Mouse (Mus musculus) heart, postnatal 36 days (tissue): ENCODE results near the gene Ficd. TPM values are rescaled to one million over a fixed set of nuclear protein-coding genes. Genes with fewer than 3 reads are reported as not detected.
A peak's percentile ranks its signal among the peaks of the same experiment; 100 is the strongest.

ENCODE experiments used
- DNase-seq, 2 experiments: peaks; one replicate each; pipeline ENCODE4 v3.0.0; 2021 to 2022
- intact Hi-C: fragments of 180-260 bp; cut with DNase I; formaldehyde crosslinking; loops from one replicate; pipeline ENCODE4 v1.15.1; 2025
- total RNA-seq, 2 experiments: library from RNA; stranded (reverse); gene quantifications; 2 replicates each; pipeline ENCODE4 v1.2.3; 2021

Ficd gene
- total RNA-seq = 1 to 10 TPM; 7.2 to 8.1 TPM

GRCm38 (mm10) chr5:113735345-113736112, at the start of gene Ficd:
Gene Ficd (plus strand): TSS chr5:113735803.
- DNase-seq = peak; percentile 90 to 93
- intact Hi-C loops = loop anchor here (2.0 kb wide), 1 partner anchor 35 kb away; no protein-coding TSS in a partner anchor

DNA sequence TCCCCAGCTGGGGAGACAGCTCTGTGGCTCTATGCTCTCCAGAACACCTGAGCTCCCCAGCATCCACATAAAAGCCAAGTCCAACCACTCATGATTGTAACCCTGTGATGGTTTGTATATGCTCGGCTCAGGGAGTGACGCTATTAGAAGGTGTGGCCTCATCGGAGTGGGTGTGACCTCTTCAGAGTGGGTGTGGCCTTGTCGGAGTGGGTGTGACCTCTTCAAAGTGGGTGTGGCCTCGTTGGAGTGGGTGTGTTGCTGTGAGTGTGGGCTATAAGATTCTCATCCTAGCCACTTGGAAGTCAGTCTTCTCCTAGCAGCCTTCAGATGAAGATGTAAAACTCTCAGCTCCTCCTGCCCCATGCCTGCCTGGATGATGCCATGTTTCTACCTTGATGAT, 48.1 kb upstream of the Ficd start:
- no peak for DNase-seq
- intact Hi-C loops = no loop called here

GRCm38 (mm10) chr5:113690069-113690548, 45.5 kb upstream of the Ficd start:
- intact Hi-C loops = no loop called here
- DNase-seq = no peak

DNA sequence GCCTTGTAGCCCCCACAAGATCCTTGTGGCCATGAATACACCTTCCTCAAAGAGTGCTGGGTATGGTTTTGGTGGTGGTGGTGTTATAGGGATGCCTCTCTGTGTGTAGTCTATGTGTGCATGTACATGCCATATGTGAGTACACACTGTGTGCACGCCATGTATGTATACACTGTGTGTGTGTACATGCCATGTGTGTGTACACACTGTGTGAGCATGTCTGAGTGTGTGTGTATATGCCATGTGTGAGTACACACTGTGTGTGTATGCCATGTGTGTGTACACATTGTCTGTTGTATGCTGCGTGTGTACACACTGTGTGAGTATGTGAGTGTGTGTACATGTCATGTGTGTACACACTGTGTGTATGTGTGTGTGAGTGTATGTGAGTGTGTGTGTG, 44.7 kb upstream of the Ficd start:
- intact Hi-C loops = no loop called here
- no peak for DNase-seq

DNA sequence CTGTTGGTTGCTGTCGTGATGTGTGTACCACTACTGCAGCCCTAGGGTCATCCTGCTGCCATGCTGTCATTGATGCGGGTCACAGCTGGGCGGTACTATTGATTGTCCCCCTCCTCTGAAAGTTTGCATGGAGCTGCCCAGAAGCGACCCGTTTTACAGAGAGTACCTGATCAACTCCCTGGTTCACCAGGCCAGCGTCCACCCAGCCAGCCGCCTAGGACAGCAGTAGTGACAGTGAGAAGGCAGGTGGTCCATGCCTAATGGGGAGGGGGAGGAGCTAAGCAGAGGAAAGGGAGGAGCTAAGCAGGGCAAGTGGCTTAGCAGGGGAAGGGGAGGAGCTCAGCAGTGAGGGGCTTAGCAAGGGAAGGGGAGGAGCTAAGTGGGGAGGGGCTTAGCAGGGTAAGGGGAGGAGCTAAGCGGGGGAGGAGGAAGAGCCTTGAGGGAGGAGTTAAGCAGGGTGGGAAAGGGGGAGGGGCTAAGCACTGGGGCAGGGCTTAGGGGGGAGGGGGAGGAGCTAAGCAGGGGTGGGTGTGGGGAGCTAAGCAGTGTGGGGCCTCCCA, 42.3 kb upstream of the Ficd start:
- no peak for DNase-seq
- intact Hi-C loops = no loop called here

DNA sequence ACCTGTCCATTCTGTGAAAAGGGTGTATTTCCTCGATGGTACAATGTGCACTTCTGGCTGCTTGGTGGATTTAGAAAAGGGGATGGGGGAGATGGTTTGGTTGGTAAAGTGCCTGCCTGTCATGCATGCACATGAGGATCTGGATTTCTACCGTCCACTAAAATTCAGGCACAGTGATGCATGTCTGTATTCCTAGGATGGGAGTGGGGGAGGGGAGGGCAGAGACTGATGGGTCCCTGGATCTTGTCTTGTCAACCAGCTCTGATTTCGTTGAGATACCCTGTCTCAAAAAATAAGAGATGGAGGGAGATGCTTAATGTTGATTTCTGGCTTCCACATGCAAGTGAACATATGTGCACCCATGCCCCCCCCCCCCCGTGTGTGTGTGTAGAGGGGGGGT, 41.6 kb upstream of the Ficd start:
- no peak for DNase-seq
- intact Hi-C loops = no loop called here

GRCm38 (mm10) chr5:113694415-113694814, 41.2 kb upstream of the Ficd start:
- intact Hi-C loops = no loop called here
- no peak for DNase-seq

GRCm38 (mm10) chr5:113700388-113701023, 35.1 kb upstream of the Ficd start:
- intact Hi-C loops = no loop called here

GRCm38 (mm10) chr5:113703803-113704585, 31.6 kb upstream of the Ficd start:
- no peak for DNase-seq
- intact Hi-C loops = no loop called here

More at GRCm38 (mm10) chr5:113700388-113701023, 35.1 kb upstream of the Ficd start:
- DNase-seq = no peak

DNA sequence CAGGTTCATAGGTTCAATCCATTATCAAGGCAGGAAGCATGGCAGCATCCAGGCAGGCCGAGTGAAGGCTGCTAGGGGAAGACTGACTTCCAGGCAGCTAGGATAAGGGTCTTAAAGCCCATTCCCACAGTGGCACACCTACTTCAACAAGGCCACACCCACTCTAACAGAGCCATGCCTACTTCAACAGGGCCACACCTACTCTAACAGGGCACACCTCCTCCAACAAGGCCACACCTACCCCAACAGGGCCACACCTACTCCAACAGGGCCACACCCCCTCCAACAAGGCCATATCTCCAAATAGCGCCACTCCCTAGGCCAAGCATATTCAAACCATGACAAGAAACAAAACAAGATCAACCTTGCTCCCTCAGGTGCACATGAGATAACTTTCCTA, 22.7 kb upstream of the Ficd start:
- intact Hi-C loops = no loop called here
- no peak for DNase-seq

DNA sequence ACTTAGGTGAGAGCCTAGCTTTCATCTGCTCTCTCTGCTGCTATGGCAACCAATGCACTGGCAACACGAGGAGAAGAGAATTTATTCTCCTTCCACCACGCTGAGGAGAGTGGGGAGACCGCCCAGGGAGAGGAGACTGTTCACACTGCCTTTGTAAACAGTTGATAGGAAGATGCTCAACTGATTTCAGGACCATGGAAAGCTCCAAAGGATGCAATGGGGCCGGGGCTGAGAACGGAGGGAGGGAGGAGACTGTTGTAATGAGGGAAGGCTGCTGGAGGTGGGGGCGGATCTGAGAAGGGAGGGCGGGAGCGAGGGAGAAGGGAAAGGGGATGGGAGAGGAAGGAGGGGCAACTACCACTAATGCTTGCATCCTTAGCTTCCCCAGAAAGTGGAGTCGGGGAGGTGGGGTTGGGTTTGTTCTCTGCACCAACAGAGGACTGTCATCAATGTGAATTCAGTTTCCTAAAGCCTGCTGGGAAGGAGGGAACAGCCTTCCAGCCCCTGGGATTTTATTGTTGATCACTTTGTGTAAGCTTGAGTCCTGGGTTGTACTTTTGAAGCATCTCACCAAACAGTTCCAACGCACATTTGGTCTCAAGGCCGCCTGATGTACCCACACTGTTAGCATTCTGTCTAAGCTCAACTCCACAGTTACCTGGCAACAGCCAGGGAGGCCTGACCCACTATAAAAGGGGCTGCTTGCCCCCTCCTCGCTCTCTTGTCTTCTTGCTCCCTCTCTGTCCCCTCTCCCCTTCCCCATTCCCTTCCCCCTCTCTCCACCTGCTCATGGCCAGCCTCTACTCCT, 18.8 kb upstream of the Ficd start:
- intact Hi-C loops = no loop called here
- DNase-seq = no peak

DNA sequence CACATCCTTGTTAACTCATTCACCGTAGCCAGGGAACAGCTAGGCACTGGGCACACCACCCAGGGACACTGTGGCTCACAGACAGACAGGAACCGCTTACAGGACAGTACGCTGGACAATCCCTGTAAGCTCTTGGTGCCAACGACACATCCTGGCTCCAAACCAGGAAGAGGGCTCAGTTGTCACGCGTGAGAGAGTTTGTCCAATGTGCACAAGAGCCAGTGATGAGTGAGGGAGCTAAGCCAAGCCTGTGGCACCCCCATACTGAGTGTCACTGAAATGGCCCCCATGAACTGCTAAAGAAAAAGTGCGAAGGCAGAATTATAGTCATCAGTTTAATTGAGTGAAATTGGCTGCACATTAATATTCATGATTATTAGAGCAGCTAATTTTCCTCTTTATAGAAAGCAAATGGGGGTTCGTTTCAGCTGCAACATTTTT, 16.4 kb upstream of the Ficd start:
- DNase-seq = no peak
- intact Hi-C loops = no loop called here

GRCm38 (mm10) chr5:113722224-113723013, 13.2 kb upstream of the Ficd start:
- no peak for DNase-seq
- intact Hi-C loops = loop anchor here (5.0 kb wide), 2 partner anchors 45 to 70 kb away; partner anchors contain the start of gene Cmklr1

- DNase-seq = no peak
- intact Hi-C loops = loop anchor here (1.0 to 5.0 kb wide), 5 partner anchors 46 to 357 kb away; partner anchors contain the start of gene Cmklr1
These were observed 11.9 kb upstream of the Ficd start for GRCm38 (mm10) chr5:113723567-113724237.

DNA sequence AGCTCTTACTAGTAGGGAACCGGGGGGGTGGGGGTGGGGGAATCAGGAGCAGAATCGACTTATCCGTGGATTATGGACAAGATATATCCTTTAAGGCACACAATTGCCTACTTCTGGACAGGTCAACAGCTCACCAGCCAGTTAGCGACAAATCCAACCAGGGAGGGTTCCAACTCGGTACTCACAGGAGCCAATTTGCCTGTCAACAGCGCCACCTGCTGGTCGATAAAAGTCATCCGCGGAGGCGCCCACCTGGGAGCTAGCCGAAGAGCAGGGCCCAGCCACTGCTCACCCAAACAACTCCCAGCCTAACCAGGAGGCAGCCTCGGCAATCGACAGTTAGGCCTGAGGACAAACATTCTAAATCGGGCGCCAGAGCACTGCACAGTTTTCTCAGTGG, 11.2 kb upstream of the Ficd start, which contains the start of gene 1700069L16Rik:
1700069L16Rik (minus strand) TSS at position 327 of the 400 bp plus-strand sequence.
- DNase-seq = peak; percentile 84 to 90
- intact Hi-C loops = loop anchor here (1.0 to 5.0 kb wide), 5 partner anchors 47 to 358 kb away; partner anchors contain the start of gene Cmklr1

DNA sequence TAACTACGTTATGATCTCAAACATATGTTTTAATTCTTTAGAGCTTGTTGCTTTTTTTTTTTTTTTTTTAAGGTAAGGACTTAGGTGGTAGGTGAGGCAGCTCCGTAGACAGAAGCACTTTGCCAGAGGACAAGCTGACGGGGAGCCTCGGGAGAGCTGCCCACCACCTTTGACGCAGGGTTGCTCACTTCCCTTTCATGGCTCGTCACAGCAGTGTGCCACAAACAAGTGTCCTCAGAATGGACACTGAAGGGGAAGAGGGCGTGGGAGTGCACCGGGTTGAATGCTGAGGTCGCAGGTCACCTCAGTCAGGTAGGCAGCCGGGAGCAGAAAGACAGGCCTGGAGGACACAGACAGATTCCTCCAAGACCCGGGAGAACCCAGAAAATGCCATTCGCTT, 10.2 kb upstream of the Ficd start:
- intact Hi-C loops = no loop called here
- no peak for DNase-seq

GRCm38 (mm10) chr5:113726618-113727017, 9.0 kb upstream of the Ficd start:
- no peak for DNase-seq
- intact Hi-C loops = no loop called here

GRCm38 (mm10) chr5:113727238-113727637, 8.4 kb upstream of the Ficd start:
- intact Hi-C loops = no loop called here
- DNase-seq = no peak
